In the genomic region with DNA sequence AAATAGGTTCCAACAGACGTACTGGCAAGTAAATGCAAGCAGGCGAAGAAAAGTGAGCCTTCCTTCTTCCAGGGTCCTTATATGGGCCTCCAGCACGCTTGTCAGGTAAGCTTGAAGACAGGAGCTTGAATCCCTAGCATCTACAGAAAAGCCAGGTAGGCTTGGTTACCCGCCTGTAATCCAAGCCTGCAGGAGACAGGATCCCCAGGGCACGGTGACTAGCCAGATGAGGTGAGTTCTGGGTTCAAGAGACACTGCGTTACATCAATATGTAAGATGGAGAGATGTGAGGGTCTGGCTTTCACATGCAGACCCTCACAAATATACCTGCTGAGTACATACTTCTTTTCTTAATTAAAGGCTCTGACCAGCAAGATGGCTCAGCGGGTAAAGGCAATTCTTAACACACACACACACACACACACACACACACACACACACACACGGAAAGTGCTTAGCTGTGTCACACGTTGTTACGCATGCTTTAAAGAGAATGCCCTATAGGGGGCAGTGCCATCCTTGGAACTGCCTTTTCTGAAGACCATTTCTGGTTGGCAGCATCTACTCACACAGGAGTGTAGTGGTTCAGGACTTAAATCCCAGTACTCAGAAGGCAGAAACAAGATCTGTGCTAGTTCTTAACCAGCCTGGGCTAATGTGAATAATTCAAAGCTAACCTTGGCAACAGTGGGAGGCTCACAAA, we compare ENCODE assay signal across 7 mouse cellular contexts. TPM values are rescaled to one million over a fixed set of nuclear protein-coding genes. Genes with fewer than 3 reads are reported as not detected.
A peak's percentile ranks its signal among the peaks of the same experiment; 100 is the strongest.
DNase-seq lines count a peak whose midpoint lies in the region; ATAC-seq and TF ChIP-seq lines count a peak whose summit lies in the region.

No protein-coding gene starts in this region.

- TF ChIP-seq CTCF in E14TG2a.4 (conservative IDR thresholded peaks at IDR 0.05; ENCODE audit: low read length) = peak; percentile 51

- H3K4me2 ChIP-seq in embryonic facial prominence, embryonic 12.5 days (replicated peaks) = peak overlapping the region; percentile 84

- H3K4me1 ChIP-seq in E14TG2a.4 (replicated peaks; ENCODE audit: low read depth, low read length) = peaks cover 23% of the 10 kb centered on the region
- peaks cover 9% of the 10 kb centered on the region for H3K4me1 ChIP-seq in embryonic facial prominence, embryonic 12.5 days
- H3K4me1 ChIP-seq in hindbrain, embryonic 10.5 days (replicated peaks) = peaks cover 24% of the 10 kb centered on the region

- peaks cover 13% of the 10 kb centered on the region; the same call in 1 of the 2 replicates for H3K27me3 ChIP-seq in E14TG2a.4 (ENCODE audit: insufficient read depth, low read length)
- no peaks in the 10 kb centered on the region for H3K27me3 ChIP-seq in embryonic facial prominence, embryonic 12.5 days
- H3K27me3 ChIP-seq in hindbrain, embryonic 10.5 days (ENCODE audit: insufficient read depth, poor library complexity, severe bottlenecking) = no peaks in the 10 kb centered on the region

- peak; percentile 71 for DNase-seq in adrenal gland, postnatal 10 days
- DNase-seq in hindbrain, embryonic 10.5 days (ENCODE audit: low spot score) = peak; percentile 45
- DNase-seq in layer of hippocampus, postnatal 14 days (ENCODE audit: low spot score in 2 of 2) = peak; percentile 28 to 55
- peak; percentile 76 for DNase-seq in lung, postnatal 25 days (ENCODE audit: low spot score)
- peak; percentile 57 to 64 for DNase-seq in right cerebral cortex, postnatal 10 days (ENCODE audit: low spot score in 2 of 2)

- H3K4me3 ChIP-seq in E14TG2a.4 (replicated peaks; ENCODE audit: low read length) = peak overlapping the region; percentile 93
- H3K4me3 ChIP-seq in embryonic facial prominence, embryonic 12.5 days = peak overlapping the region; percentile 94
- peak overlapping the region; percentile 97 for H3K4me3 ChIP-seq in hindbrain, embryonic 10.5 days

- 45% methylated on average over 10 of the region's 10 CpGs for WGBS in embryonic facial prominence, embryonic 12.5 days
- WGBS in hindbrain, embryonic 10.5 days = 47% methylated on average over 10 of the region's 10 CpGs

- no peak for ATAC-seq in embryonic facial prominence, embryonic 12.5 days (ENCODE audit: insufficient number of reproducible peaks, insufficient read depth, low FRiP score, low TSS enrichment)

- H3K9ac ChIP-seq in embryonic facial prominence, embryonic 12.5 days = peak overlapping the region; percentile 90; the same call in 1 of the 2 replicates

- peaks cover 19% of the 10 kb centered on the region for H3K36me3 ChIP-seq in E14TG2a.4 (ENCODE audit: insufficient read depth, low read length)
- H3K36me3 ChIP-seq in embryonic facial prominence, embryonic 12.5 days = peaks cover 14% of the 10 kb centered on the region
- peaks cover 20% of the 10 kb centered on the region for H3K36me3 ChIP-seq in hindbrain, embryonic 10.5 days

- H3K9me3 ChIP-seq in E14TG2a.4 (ENCODE audit: low read length) = no peaks in the 10 kb centered on the region
- H3K9me3 ChIP-seq in embryonic facial prominence, embryonic 12.5 days = no peaks in the 10 kb centered on the region
- H3K9me3 ChIP-seq in hindbrain, embryonic 10.5 days = no peaks in the 10 kb centered on the region

- no peak overlapping the region for H3K27ac ChIP-seq in embryonic facial prominence, embryonic 12.5 days
- H3K27ac ChIP-seq in hindbrain, embryonic 10.5 days = peak overlapping the region; percentile 92; the same call in 1 of the 2 replicates

RNA-seq across cellular contexts. Expression of a gene that starts 0.9 kb away (rescaled TPM):
- 10 to 100 TPM; 80.6 to 88.5 TPM for total RNA-seq in adrenal gland, postnatal 10 days (2021)
- polyA plus RNA-seq in embryonic facial prominence, embryonic 12.5 days (2016; fragmentation: Nextera tagmentation; extraction: Ambion mirVana) = 185 and 200 TPM in 2 replicates
- 250 and 261 TPM in 2 replicates for polyA plus RNA-seq in hindbrain, embryonic 10.5 days (2016; fragmentation: Nextera tagmentation; extraction: Ambion mirVana)
- 10 to 100 TPM; 57.0 to 58.0 TPM for total RNA-seq in layer of hippocampus, postnatal 14 days (2021)

RNA-seq across cellular contexts. Expression of a gene that starts 17.6 kb away (rescaled TPM):
- total RNA-seq in adrenal gland, postnatal 10 days (2021) = 10 to 100 TPM; 28.0 to 74.3 TPM
- polyA plus RNA-seq in embryonic facial prominence, embryonic 12.5 days (2016; fragmentation: Nextera tagmentation; extraction: Ambion mirVana) = 8.2 and 8.5 TPM in 2 replicates
- polyA plus RNA-seq in hindbrain, embryonic 10.5 days (2016; fragmentation: Nextera tagmentation; extraction: Ambion mirVana) = 20.9 and 23.7 TPM in 2 replicates
- total RNA-seq in layer of hippocampus, postnatal 14 days (2021) = under 1 TPM; 0.44 to 0.86 TPM

RNA-seq across cellular contexts. Expression of a gene that starts 18.9 kb away (rescaled TPM):
- total RNA-seq in adrenal gland, postnatal 10 days (2021) = 10 to 100 TPM in 1 of 2 experiments, 1 to 10 TPM in 1; 1.4 to 12.9 TPM
- 2.1 and 3.3 TPM in 2 replicates for polyA plus RNA-seq in embryonic facial prominence, embryonic 12.5 days (2016; fragmentation: Nextera tagmentation; extraction: Ambion mirVana)
- 2.4 TPM in 2 replicates for polyA plus RNA-seq in hindbrain, embryonic 10.5 days (2016; fragmentation: Nextera tagmentation; extraction: Ambion mirVana)
- 1 to 10 TPM in 1 of 2 experiments, under 1 TPM in 1; 0.45 to 1.4 TPM for total RNA-seq in layer of hippocampus, postnatal 14 days (2021)

RNA-seq across cellular contexts. Expression of a gene that starts 32.7 kb away (rescaled TPM):
- 10 to 100 TPM; 70.8 to 78.5 TPM for total RNA-seq in adrenal gland, postnatal 10 days (2021)
- 36.7 and 38.0 TPM in 2 replicates for polyA plus RNA-seq in embryonic facial prominence, embryonic 12.5 days (2016; fragmentation: Nextera tagmentation; extraction: Ambion mirVana)
- polyA plus RNA-seq in hindbrain, embryonic 10.5 days (2016; fragmentation: Nextera tagmentation; extraction: Ambion mirVana) = 42.6 and 45.5 TPM in 2 replicates
- 10 to 100 TPM; 42.4 to 45.7 TPM for total RNA-seq in layer of hippocampus, postnatal 14 days (2021)

RNA-seq across cellular contexts. Expression of a gene that starts 38.7 kb away (rescaled TPM):
- total RNA-seq in adrenal gland, postnatal 10 days (2021) = 10 to 100 TPM; 46.4 to 54.9 TPM
- 63.5 and 66.1 TPM in 2 replicates for polyA plus RNA-seq in embryonic facial prominence, embryonic 12.5 days (2016; fragmentation: Nextera tagmentation; extraction: Ambion mirVana)
- polyA plus RNA-seq in hindbrain, embryonic 10.5 days (2016; fragmentation: Nextera tagmentation; extraction: Ambion mirVana) = 55.6 and 68.3 TPM in 2 replicates
- 10 to 100 TPM; 49.1 to 51.0 TPM for total RNA-seq in layer of hippocampus, postnatal 14 days (2021)

Comparison
In these comparisons a context has a peak if more than half of its experiments do, and no peak if none do; other contexts are left out.
1. RNA of a gene that starts 17.6 kb away (total RNA-seq): 28.0 to 74.3 TPM in adrenal gland, postnatal 10 days; 0.44 to 0.86 TPM in layer of hippocampus, postnatal 14 days; every median in the first group is over 10 times any median in the second.
2. Peak in every context shown above with its lines, with median percentiles within 50 percentile points of each other: H3K4me3 ChIP-seq and DNase-seq.